Mouse (Mus musculus) lung, postnatal 4 days (tissue): ENCODE data around the gene Klf2.
A peak's percentile ranks its signal among the peaks of the same experiment; 100 is the strongest.

Experiments used
- DNase-seq, 2 experiments: peaks; one replicate each; pipeline ENCODE4 v3.0.0; 2021

Gene Klf2

GRCm38 (mm10) chr8:72306913-72307312, 11.9 kb upstream of the Klf2 start:
- DNase-seq: no peak

- peak; percentile 55 to 66 for DNase-seq
Observed at GRCm38 (mm10) chr8:72308276-72308675, 10.6 kb upstream of the Klf2 start.

DNA sequence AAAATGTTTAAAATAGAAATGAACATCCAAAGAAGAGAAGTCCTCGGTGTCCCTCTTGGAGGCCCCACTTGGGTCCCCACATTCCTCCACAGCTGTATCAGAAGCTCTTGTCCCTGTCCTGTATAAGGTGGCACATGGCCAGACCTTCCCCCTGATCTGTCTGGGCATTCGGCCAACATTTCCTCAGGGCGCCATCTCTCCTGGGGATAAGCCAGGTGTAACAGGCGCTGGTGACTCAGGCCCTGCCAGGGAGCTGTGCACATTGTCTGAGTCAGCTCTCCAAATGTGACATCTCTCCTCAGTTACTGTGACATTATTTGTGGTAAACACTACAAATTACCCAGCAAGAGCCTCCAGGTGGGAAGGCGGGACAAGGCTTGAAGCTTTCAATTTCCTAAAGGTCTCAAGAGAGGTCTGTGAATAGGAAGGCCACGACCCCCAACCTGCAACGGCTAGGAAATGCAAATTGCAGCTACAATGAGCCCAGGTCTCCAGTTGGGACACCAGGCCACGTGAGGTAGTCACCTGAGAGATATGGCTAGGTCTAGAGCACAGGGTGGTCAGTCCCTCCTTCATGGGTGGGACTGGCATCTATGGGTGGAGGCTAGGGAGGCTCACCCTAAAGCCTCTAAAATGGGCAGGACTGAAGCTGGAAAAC, 7.9 kb upstream of the Klf2 start:
- DNase-seq: peak; percentile 42 to 65

DNA sequence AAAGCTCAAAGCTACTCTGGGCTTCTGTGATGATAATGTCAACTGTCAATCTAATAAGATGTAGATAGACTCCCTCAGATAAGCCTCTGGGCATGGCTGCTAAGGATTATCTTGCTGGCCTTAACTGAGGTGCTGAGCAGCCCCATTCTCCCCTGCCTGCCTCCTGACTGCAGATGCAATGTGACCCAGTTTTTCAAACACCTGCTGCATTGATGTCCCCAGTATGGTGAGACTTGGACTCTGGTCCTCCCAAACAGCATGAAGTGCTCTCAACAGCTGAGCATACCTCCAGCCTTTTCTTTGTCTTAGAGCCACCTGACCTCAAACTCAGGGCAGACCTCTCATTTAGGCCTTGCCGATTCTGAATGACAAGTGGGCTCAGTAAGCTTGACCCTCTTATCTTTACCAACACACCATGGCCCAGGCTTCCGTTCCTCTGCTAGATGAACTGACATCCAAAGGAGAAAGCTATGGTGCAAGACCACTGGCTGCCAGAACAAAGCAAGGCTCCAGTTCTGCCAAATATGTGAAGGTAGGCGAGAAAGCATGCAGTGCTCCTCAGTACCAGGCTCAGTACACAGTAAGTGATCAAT, 5.8 kb upstream of the Klf2 start:
- DNase-seq: no peak

- DNase-seq: no peak
Observed at GRCm38 (mm10) chr8:72316053-72316695, 2.7 kb upstream of the Klf2 start.

- peak in 1 of 2 experiments; percentile 38 for DNase-seq
Observed at GRCm38 (mm10) chr8:72317741-72318301, 1.0 kb upstream of the Klf2 start.

- no peak for DNase-seq
Observed at GRCm38 (mm10) chr8:72319397-72319796, 564 bp downstream of the Klf2 start.

- peak; percentile 42 to 47 for DNase-seq
Observed at GRCm38 (mm10) chr8:72319921-72320802, 1.3 kb downstream of the Klf2 start.

- peak in 1 of 2 experiments; percentile 39 for DNase-seq
Observed at GRCm38 (mm10) chr8:72320803-72321583, 2.2 kb downstream of the Klf2 start.

GRCm38 (mm10) chr8:72321635-72322441, 3.0 kb downstream of the Klf2 start:
- DNase-seq: no peak

GRCm38 (mm10) chr8:72322471-72322889, 3.6 kb downstream of the Klf2 start:
- DNase-seq: peak; percentile 67 to 77

DNA sequence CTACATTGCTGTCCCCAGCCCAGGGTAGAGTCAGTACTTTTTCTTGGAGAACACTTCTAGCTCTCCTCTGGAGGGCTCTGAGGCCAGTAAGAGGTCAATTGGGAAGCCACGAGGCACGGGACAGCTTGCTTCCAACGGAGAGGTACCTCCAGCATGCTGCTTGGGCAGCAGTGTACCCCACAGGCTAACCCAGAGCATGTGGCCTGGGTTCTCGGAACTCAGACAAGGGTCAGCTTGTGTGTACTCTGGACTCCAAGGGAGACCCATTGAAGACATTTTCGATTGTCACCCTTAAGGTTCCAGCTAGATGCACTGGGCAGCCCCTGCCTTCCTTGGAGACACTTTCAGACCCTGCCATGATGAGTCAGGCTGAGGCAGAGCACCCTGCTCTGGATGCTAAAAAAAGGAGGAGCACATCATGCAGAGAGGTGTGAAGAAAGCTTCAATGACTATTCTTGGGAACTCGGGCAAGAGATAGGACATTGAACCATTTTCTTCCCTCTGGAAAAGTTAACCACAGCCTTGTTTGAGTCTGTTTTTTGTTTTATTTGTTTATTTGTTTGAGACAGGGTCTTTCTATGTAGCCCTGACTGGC, 4.4 kb downstream of the Klf2 start:
- peak in 1 of 2 experiments; percentile 31 for DNase-seq

GRCm38 (mm10) chr8:72324036-72324706, 5.3 kb downstream of the Klf2 start:
- DNase-seq: peak; percentile 31 to 43

DNA sequence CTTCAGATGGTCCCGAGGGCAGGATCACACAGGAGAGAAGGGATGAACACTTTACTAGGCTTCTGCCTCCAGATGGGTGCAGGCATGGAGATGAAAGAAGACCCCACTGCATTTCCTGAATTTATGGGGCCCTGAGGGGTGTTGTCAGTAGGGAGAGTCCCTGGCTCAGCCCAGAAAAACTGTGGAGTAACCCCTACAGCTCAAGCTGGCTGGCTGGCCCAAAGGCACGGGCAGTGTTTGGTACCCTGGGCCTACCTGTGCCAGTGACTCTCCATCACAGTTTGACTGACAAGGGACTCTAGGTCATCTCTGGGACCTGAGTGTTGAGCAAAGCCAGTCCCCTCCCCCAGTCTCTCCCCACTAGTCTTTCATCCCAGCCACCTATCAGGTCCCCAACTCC, 5.9 kb downstream of the Klf2 start:
- peak in 1 of 2 experiments; percentile 29 for DNase-seq

DNA sequence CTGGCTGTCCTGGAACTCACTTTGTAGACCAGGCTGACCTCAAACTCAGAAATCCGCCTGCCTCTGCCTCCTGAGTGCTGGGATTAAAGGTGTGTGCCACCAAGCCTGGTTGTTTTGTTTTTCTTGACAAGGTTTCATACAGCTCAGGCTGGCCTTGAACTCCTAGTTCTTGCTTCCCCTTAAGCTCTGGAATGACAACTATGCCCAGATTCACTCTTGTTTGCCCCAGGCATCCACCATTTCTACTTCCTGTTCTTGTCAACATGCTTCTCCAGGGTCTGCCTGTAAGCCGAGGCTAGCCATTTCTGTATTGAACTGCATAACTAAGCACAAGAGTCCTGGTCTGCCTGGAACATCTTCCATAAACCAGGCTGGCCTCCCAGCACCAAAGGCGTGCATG, 10.3 kb downstream of the Klf2 start:
- no peak for DNase-seq

DNA sequence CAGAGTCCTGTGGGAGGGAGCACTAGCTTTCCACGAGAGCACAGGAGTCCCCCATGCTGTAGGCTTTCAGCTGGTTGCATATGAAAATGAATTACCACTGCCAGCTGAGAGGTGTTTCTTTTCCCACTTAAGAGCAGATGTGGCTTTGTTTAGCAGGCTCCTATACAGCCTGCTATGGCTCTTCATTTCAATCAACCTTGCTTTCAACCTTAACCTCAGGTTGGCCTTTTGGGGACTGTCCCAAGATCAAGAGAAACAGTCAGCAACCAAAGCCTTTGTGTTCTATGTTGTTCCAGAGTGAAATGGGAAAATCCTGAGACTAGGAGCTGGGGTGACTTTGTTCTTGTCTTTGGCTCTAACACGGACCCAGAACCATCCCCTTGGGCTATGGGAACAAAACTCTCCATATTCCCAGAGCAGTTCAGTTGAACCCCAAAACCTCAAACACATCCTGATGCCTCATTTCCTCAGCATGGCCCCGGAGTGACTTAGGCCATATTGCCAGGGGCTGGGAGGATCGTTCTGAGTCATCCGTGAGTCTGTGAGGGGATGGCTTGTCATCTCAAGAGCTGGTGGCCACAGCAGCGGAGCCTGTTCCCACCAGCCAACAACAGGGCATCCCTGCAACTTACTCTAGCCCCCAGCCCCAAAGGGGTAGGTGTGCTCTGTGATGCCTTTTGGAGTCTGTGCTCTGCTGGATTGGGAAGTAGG, 12.1 kb downstream of the Klf2 start:
- no peak for DNase-seq

GRCm38 (mm10) chr8:72331631-72332030, 12.8 kb downstream of the Klf2 start:
- no peak for DNase-seq

DNA sequence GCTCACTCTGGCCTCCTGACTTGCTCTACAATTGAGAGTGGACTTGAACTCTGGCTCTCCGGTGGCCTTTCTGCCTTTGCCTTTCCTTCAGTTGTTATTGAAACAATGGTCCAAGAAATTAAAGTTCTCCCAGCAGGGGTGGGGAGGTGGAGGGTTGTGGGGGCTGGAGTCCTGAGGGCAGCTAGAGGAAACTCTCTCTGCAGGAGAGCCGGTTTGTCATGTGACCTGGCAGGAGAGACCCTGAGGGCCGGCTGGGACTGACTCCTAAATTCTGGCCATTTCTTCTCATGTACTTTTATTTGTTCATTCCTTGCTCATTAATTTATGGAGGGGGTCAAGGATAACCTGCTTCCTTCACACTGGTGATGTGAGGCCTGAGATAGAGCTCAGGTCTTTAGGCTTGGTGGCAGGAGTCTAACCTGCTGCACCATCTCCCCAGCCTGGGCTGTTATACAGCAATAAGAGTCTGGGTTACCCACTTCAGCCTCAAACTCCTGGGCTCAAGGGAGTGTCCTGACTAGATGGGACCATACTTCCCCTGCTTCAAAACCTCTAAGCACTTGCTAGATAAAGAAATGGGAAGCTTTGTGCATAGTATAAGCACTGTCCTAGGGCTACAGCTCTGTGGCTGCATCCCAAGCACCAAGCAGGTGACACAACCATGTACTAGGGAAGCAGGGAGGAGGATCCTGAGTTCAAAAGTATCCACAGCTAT, 14.8 kb downstream of the Klf2 start:
- DNase-seq: no peak

- no peak for DNase-seq
Observed at GRCm38 (mm10) chr8:72334144-72334641, 15.4 kb downstream of the Klf2 start.
